Mouse (Mus musculus) spleen, adult 10 weeks (tissue): Measurements from ENCODE around the gene Olfr1009. TPM values are rescaled to one million over a fixed set of nuclear protein-coding genes. Genes with fewer than 3 reads are reported as not detected.

Source experiments
- polyA plus RNA-seq: library from polyadenylated mRNA; stranded (reverse); fragments of 350-450 nt; fragmentation: Illumina TruSeq; extraction: RNeasy Lipid Tissue Mini Kit (QIAGEN cat#74804); gene quantifications from one replicate; pipeline ENCODE4 v1.2.3, GENCODE M21; 2015; ENCODE audit warnings: low replicate concordance; ENCODE audit not compliant: insufficient read depth

Gene Olfr1009
- polyA plus RNA-seq, result not detected

DNA sequence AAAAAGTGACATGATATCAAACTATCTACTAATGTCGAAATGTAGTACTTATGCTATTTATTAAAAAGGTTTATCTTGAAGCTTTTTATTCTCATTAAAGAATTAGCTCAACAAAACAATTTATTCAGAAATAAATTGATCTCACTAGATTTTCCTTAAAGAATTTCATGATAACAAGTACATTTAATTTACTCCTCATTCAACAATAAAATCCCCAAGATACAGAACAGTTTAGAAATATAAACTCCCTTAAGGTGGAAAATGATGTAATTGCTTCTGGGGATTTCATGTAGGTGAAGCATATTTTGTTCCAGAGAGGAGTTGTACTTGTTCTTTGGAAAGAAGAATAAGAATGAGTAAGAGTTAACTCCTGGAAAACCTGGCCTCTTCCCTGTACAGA is at the start of gene Olfr1009:
TSS of gene Olfr1009 (plus strand) at position 301 of the 400 bp plus-strand sequence.

DNA sequence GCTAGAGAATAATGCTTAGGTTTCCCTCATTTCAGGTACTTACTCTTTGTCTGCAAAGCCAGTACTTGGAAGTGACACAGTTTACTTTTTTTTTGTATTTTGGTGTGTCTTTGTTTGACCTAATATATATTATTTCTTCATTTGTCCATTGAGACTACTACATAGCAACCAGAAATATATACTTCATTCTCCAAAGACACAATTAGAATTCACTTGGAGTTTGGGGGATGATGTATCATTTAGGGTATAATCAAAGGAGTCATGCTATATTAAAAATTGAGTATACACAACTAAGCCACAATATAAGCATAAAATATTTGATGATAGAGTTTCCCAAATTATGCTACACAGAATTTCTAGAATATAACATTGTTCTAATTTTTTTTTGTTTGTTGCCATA is 36.6 kb upstream of the Olfr1009 start, which contains the start of gene Olfr1006:
TSS of gene Olfr1006 (minus strand) at position 101 of the 400 bp plus-strand sequence.

DNA sequence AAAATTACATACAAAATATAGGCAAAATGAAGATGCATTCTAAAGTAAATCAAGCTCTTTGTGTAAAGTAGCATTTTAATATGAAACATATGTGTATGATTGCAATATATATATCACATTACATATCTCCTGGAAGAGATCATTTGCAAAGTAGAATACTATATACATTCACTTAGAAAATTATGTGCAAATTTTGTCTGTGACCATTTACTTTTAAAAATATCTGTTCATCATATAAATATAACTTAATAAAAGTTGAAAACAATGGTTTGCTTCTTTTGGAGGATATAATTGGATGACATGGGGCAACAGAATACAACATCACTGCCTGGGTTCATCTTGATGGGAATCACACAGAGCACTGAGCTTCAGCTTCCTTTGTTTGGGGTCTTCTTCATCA is 26.1 kb upstream of the Olfr1009 start, which contains the start of gene Olfr1008:
TSS of gene Olfr1008 (plus strand) at position 301 of the 400 bp plus-strand sequence.

DNA sequence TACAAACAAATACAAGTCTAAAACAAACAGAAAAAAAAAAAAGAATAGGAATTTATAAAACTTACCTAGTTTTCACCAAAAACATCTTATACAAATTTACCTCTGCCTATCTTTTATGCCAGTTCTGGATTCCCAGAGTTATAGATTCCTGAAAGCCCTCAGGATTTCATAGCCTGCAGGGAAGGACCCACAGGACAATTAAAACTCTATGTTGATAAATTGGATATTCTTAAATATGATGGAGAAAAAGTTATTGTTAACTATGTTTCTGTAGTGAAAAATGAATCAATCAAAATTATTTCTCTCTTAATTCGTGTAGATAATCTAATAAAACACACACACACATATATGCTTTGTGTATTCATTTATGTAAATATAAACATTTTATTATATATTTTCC is 47.4 kb downstream of the Olfr1009 start, which contains the start of gene Olfr1012:
TSS of gene Olfr1012 (minus strand) at position 101 of the 400 bp plus-strand sequence.

DNA sequence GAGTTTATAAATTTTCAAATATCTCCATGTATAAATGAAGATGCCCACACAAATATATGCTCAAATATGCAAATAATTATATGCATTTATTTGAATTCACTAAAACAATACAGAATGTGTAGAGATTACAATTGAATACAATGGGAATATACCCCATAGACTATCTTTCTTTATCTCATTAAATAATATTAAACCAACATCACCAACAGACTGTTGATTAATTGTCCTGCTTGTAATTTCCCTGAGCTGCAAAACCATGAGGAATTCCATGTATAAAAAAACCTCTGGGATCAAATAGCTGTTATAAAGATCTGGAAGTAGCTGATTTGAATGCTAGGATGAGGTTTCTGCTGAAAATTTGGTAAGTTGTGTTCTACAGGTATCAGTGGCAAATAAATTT is 51.6 kb downstream of the Olfr1009 start, which contains the start of gene Olfr1013:
TSS of gene Olfr1013 (plus strand) at position 301 of the 400 bp plus-strand sequence.

DNA sequence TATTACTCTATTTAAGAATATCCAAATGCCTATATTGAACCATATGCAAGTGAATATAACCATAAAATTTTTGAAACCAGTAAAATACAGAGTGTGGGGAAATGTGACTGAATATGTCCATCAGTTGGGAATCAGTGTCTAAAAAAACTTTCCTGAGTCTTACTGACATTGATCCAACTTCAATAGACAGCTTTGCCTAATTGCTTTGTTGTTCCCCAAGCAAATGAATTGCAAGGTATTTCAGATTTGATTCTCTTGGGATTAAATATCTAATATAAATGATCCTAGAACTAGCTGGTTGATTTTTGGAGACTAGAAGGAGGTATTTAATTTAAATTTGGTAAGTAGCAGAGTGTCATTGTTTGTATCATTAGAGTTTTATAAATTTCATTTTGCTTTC is 57.2 kb downstream of the Olfr1009 start, which contains the start of gene Olfr1014:
TSS of gene Olfr1014 (plus strand) at position 301 of the 400 bp plus-strand sequence.

Other genes with a start within 250 kb of the Olfr1009 start
- not detected for gene 4833423E24Rik, start 196.4 kb upstream of the Olfr1009 start, polyA plus RNA-seq
- gene Olfr996, start 136.2 kb upstream of the Olfr1009 start, polyA plus RNA-seq, result not detected
- not detected for gene Olfr998, start 126.5 kb upstream of the Olfr1009 start, polyA plus RNA-seq
- gene Olfr1000, start 103.5 kb upstream of the Olfr1009 start, polyA plus RNA-seq, result not detected
- gene Olfr1002, start 64.7 kb upstream of the Olfr1009 start, polyA plus RNA-seq, result not detected
- gene Olfr154, start 51.0 kb upstream of the Olfr1009 start, polyA plus RNA-seq, result not detected
- not detected for gene Olfr1006, start 36.7 kb upstream of the Olfr1009 start, polyA plus RNA-seq
- gene Olfr1008, start 26.0 kb upstream of the Olfr1009 start, polyA plus RNA-seq, result not detected
- gene Olfr1012, start 47.3 kb downstream of the Olfr1009 start, polyA plus RNA-seq, result not detected
- not detected for gene Olfr1013, start 51.7 kb downstream of the Olfr1009 start, polyA plus RNA-seq
- not detected for gene Olfr1014, start 57.3 kb downstream of the Olfr1009 start, polyA plus RNA-seq
- gene Olfr1015, start 66.6 kb downstream of the Olfr1009 start, polyA plus RNA-seq, result not detected
- gene Olfr1016, start 87.1 kb downstream of the Olfr1009 start, polyA plus RNA-seq, result not detected
- not detected for gene Olfr1018, start 103.1 kb downstream of the Olfr1009 start, polyA plus RNA-seq
- gene Olfr1019, start 130.1 kb downstream of the Olfr1009 start, polyA plus RNA-seq, result not detected
- not detected for gene Olfr1020, start 131.6 kb downstream of the Olfr1009 start, polyA plus RNA-seq
- not detected for gene Olfr1022, start 153.2 kb downstream of the Olfr1009 start, polyA plus RNA-seq
- not detected for gene Olfr1023, start 170.2 kb downstream of the Olfr1009 start, polyA plus RNA-seq
- gene Olfr1024, start 189.6 kb downstream of the Olfr1009 start, polyA plus RNA-seq, result not detected
- gene Olfr1025-ps1, start 199.8 kb downstream of the Olfr1009 start, polyA plus RNA-seq, result not detected
- gene Olfr1026, start 206.1 kb downstream of the Olfr1009 start, polyA plus RNA-seq, result not detected
- not detected for gene Olfr1028, start 235.0 kb downstream of the Olfr1009 start, polyA plus RNA-seq